Mouse (Mus musculus) T-cell, adult 2 months (primary cell): ENCODE measurements at regions not wholly inside any gene's neighbourhood (a gene's known extent, or its start where the extent isn't known, plus 50 kb on each side); places are given as distances from the start of the nearest gene placed in this dataset.
"Not testable (repeated sequence)": the region's sequence is repeated elsewhere in the genome, so short reads cannot be mapped to it uniquely, and the experiment has no call there.

Experiments
- DNase-seq: peaks from one replicate; pipeline ENCODE4 v3.0.0; 2022; ENCODE audit warnings: low spot score

GRCm38 (mm10) chr17:84844950-84845349, 54.4 kb upstream of the Lrpprc start:
- DNase-seq, result peak; percentile 94

DNA sequence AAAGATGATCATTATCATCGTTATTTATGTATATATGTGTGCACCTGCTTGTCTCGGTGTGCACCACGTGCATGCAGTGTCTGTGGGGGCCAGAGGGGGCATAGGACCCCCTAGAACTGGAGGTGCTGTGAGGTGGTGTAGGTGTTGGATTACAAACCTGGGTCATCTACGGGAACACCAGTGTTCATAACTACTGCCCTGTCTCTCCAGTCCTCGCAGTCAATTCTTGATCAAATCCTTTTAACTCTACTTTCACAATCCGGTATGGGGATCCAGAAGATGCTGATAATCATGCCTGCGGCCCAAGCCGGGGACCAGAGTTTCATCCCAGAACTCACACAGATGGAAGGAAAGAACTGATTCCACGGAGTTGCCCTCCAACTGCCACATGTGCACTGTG, 55.6 kb upstream of the Lrpprc start:
- DNase-seq, result no peak

DNA sequence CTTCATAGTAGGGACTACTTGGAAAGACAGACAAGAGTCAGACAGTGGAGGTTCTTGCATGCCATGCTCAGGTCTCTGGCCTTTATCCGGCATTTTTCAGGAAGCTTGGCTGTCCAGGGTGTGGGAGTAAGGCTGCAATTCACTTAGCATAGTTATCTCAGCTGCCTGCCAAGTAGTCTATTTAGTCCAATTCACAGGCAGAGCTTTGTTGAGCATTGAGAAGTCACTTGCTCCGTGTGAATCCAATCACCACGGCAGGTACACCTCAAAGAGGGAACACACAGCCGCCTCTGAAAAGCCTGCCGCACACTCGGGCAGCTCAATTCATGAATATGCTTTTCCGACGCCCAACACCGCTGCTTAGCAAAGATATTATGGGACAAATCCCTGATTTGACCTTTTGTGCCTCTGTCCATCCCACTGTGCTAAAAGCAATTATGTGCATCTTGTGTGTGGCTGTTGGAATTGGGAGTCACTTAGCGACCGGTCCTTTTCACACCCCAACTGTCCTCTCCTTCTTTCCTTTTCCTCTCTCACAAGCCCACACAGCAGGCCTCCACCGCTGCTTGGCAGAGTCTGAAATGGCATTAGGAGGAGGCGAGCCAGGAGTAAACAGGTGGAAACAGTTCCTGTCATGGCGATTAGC, 57.9 kb upstream of the Lrpprc start:
- no peak for DNase-seq

DNA sequence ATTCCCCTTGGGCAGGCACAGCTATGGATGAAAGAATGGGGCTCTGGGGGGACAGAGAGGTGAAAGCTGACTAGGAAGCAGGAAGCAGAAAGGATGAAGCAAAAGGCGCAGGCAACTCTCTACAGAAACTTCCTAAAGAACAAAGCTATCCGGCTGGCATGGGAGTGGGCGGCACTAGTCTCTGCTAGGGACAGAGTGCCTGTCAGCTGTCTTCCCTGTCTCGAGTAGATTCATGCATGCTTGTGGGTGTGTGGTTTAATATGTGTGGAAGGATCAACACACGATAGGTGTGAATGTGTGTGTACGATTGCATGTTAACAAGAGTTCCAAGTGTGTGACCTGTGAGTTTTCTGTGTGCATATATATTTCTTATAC, 58.4 kb upstream of the Lrpprc start:
- no peak for DNase-seq

DNA sequence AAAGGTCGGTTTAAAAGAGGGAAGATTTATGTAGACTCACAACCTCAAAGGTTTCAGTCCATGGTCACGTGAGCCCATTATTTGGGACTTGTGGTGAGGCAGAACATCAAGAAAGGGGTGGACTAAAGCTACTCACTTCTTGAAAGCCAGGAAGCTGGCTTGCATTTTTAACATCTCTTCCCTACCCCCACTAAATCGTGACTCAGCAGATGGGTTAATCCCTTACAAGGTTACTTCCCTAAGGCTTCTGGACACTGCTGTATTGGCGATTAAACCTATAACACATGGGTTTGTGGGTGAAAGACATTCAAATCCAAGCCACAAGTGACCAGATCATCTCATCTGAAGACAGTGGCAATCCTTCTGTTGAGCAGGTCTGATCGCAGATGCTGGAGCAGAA, 59.9 kb upstream of the Lrpprc start:
- DNase-seq, result no peak

DNA sequence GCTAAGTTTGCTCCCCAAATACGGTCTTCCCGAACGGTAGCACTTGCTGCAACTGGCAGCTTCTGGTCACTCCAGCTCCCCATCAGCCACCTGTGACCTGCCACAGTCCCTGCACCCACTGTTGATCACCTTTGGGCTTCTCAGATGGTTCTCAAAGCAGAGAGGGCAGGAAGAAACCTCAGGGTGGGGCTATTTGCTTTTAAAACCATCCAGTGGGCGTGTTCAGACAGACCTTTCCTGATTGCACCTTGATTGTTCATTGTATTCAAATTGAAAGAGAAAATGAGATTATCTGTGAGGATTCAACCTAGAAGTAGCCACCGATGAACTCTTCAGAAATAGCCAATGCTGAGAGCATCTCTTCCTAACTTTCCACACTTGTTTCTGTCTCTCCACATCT, 60.3 kb upstream of the Lrpprc start:
- no peak for DNase-seq

DNA sequence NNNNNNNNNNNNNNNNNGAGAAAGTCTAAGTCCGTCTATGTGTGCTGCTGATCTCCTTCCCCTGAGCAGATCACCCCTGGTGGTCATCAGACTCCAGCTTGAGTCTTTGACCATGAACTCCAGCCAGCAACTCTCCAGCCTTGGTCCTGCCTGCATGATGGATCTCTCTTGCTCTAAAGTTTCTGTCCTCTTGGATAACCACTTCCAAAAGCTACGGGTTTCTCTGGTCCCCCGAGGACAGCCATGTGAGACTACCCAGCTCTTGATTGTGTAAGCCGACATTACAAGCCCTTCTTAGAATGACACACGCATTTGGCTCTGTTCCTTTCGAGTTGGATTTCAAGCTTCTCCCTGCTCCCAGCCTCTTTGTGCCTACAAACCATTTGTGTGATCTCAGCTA, 66.4 kb upstream of the Lrpprc start:
- DNase-seq, result no peak

DNA sequence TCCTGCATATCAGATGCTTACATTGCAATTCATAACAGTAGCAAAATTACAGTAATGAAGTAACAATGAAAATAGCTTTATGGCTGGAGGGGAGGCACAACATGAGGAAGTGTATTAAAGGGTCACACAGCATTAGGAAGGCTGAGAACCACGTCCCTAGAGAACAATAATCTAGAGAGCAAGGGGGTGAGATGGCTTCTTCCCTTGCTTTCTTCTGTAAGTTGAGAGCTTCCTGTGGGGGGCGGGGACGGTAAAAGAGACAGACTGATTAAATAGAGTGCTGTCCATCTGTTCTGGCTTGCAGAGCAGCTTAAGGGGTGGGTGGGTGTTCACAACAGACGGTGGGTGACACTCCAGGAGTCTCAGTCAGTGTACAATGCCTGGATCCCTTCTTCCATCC, 68.2 kb upstream of the Lrpprc start:
- peak; percentile 42 for DNase-seq

DNA sequence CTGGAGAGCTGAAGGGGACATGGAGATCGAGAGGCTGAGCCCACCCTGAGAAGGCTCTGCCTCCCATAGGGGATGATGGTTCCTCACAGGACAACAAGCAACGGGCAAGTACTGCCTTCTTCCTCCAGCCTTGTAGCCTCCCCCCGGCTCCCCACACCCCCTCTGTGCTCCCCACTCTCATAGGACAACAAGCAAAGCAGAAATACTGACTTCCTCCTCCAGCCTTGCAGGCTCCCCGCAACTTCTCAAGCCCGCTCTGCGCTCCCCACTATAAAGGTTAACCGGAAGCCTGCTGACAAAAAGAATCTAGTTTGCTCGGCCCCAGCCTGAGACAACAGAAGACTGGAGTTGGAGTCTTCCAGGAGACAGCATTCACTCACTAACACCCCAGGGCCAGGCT, 69.3 kb upstream of the Lrpprc start:
- peak; percentile 72 for DNase-seq

- no peak for DNase-seq
These were observed 70.2 kb upstream of the Lrpprc start for GRCm38 (mm10) chr17:84860835-84861234.

GRCm38 (mm10) chr17:84864231-84864630, 73.6 kb upstream of the Lrpprc start:
- not testable (repeated sequence) for DNase-seq

GRCm38 (mm10) chr17:84865158-84865557, 74.6 kb upstream of the Lrpprc start:
- no peak for DNase-seq

DNA sequence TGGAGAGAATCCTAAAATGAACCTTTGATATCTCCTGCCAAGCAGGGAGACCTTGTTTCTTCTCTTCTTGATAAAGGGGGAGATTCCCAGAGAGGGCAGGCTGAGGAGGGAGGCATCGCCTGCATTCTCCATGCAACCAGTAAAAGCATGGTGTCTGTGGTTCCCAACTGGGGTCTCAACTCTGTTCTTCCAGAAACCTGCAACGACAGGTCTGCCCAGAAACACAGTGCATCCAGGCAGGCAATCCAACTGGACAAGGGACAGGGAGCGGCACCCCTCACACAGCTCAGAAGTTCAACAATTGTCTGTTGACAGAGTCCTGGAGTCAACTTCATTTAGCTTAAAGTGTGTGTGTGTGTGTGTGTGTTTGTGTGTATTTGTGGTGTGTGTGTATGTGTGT, 75.0 kb upstream of the Lrpprc start:
- no peak for DNase-seq

- no peak for DNase-seq
These were observed 78.6 kb upstream of the Lrpprc start for GRCm38 (mm10) chr17:84869074-84869722.

DNA sequence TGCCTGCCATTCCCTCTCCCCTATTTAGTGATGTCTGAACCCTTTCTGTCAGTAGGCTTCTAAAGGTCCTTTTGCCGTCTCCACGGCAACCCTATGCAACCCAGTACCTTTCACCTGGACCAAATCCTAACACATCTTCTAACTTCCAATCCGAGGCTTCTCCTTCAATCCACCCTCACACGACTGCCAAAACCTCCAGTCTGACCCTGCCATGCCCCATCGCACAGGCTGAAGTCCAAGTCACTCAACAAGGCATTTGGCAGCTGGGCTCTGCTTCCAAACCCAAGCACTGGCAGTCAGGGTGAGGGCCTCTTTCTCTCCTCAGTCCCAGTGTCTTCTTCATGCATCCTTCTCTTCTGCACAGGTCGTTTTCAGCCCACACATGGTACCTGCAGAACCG, 83.0 kb upstream of the Lrpprc start:
- DNase-seq, result no peak

DNA sequence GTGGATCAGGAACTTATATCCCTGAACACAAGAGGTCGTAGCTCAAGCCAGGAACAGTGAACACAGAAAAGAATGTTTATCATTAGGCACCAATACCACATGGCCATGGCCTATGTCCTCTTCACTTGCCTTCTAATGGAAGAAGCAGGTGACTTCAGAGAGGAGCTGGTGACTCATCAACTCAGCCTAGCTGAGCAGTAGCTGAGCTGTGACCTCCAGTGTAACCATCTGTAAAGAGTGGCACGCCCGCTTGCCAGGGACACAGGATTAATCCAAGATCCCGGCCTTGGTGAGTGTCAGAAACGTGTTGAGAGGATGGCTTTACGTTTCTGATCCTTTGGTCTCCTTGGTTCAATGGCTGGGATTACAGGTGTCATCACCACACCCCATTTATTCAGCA, 82.0 kb upstream of the Ppm1b start:
- no peak for DNase-seq

DNA sequence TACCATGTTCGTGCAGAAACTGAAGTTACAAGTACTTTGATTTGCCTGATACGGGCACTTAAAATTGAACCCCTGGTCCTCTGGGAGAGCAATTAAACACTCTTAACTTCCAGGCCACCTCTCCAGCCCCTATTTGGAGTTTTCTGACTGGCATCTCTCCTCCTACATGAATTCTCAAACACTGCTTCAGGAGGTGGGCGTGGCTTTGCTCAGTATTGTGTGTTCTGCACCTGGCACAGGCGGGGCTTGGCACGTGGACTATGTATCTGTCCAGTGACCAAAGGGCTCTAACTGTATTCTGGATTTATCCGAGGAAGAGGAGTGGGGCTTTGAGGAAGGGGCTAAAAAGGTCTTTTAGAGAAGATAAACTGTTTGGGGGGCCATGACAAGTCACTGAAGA, 81.5 kb upstream of the Ppm1b start:
- DNase-seq, result no peak

DNA sequence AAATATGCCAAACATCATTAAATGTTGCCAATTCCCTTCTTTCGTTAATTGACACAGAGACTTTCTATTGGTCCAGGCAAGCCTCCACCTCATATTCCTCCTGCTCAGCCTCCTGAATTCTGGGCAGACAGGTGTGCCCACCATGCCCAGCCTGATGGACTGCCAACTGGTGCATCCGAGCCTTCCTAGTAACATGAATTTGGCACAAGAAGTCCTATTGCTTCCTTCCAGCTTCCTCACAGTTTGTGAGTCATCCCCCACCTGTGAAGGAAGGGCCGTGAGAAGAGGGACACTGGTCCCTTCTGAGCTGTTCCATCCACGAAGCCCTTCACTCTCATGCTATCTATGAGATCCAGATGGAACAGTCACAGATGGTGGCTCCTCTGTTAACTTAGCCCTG, 80.5 kb upstream of the Ppm1b start:
- no peak for DNase-seq

DNA sequence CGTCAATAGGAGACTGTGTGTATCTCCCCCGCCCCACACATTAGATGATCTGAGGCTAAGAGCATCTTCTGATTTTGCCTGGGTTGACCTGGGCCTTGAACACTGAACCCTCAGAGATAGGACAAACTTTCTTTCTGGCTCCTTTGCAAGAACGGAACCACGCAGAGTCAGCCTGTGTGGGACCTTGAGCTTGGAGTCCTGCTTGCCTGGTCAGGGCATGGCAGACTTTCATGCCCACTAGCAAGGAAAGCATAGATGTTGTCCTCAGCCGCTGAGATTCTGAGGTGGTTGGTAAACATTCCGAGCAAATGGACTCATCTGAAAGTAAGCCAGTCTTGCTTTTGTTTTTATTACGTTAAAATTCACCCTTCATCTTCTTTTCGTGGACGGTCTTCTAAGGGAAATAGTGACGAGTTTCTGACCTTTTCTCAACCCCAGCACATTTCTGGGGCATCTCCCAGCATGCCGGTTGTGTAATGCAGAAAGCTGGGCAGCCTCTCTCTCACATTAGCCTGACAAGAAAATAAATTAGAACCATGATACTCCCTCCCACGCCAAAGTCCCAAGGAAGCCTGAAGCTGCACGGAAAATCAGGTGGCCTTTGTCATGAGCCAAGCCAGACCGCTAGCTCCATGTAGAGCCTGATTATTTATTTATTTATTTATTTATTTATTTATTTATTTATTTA, 79.2 kb upstream of the Ppm1b start:
- DNase-seq, result no peak

- peak; percentile 79 for DNase-seq
These were observed 78.7 kb upstream of the Ppm1b start for GRCm38 (mm10) chr17:84877864-84878224.

- DNase-seq, result no peak
These were observed 78.2 kb upstream of the Ppm1b start for GRCm38 (mm10) chr17:84878316-84878715.

DNA sequence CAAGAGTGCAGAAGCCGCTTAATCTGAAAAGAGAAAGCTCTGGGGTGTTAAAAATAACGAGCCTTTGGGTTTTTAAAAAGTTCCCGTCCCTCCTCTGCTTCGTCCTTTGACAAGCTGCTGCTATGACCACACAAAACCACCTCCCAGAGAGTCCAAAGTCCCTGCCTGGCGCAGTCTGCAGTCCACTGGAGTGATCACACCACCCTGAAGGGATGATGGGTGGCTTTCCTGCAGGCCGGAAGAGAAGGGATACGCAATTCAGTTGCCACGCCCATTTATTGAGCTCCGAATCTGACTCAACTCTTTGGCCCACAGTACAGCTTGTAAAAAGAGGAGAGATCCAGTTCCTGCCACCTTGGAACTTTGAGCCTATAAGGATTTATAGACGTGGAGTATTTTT, 77.4 kb upstream of the Ppm1b start:
- no peak for DNase-seq

GRCm38 (mm10) chr17:84880946-84881345, 75.6 kb upstream of the Ppm1b start:
- peak; percentile 24 for DNase-seq

DNA sequence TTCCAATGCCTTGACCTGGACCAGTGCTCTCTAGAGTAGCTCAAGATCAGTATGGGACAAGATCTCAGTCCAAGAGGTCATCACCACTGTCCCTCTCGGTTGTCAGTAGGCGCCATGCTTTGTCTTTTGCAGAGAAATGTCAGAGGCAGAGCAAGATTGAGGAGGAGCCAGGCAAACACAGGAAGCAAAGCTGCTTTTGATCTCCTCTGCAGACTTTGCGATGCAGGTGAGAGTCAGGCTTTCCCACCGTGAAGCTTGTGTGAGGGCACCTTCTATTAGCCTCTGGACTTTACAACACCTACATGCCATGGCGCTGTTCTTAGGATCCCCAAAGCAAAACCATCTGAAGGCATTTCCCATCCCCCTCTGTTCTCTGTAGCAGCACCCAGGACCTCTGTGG, 68.0 kb upstream of the Ppm1b start:
- DNase-seq, result peak; percentile 38
